Mouse (Mus musculus): Measurements from ENCODE around the gene Optc.

Optc gene

DNA sequence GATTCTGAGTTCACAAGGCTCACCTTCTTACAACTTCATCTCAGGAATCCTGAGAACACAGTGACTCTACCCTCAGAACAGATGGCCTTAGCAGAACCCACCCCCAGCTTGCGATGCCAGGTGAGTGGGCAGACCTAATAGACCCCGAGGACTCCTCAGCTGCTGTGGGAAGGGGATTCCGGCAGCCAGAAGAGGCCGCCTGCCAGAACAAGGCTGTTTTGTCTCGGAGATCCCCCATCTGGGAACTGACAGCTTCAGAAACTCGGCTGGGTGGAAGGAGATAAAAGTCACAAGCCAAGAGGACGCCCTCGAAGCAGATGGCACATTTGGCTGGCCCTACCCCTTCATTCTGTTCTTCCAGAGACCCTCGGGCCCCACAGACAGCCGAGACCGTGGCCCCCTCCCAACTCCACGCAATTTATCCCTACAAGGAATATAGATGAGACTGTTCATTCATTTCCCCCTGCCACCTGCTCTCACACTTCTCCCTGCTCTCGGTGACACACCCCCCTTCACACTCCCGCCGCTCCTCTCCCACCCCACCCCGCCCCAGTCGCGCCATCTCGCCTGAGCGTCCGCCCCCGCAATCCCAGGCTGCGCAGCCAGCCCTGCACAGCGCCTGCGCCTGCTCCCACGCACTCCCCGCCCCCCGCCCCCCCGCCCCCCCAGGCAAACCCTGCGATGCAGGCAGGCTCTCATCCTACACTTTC is at the start of gene Optc:
Gene Optc (minus strand): TSS at position 51 of the 710 bp plus-strand sequence.
- DNase-seq (ENCODE audit: low spot score in 2 of 2) = no peak

DNA sequence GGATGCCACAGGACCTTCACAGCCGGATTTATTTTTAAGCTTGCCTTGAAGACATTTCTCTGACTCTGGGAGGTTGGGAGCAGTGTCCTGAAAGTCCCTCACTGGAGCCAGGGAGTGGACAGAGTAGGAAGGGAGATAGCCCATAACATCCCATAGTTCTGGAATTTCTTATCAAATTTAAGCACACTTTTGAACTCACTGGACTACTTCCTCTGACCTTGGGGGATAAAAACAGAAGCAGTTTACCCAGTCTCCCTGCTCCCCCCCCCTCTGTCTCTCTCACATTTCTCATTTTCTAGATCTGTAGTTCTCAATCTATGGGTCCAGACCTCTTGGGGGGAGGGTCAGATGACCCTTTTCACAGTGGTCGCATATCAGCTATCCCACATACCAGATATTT is 46.2 kb upstream of the Optc start:
- no peak for DNase-seq (ENCODE audit: low spot score in 2 of 2)

DNA sequence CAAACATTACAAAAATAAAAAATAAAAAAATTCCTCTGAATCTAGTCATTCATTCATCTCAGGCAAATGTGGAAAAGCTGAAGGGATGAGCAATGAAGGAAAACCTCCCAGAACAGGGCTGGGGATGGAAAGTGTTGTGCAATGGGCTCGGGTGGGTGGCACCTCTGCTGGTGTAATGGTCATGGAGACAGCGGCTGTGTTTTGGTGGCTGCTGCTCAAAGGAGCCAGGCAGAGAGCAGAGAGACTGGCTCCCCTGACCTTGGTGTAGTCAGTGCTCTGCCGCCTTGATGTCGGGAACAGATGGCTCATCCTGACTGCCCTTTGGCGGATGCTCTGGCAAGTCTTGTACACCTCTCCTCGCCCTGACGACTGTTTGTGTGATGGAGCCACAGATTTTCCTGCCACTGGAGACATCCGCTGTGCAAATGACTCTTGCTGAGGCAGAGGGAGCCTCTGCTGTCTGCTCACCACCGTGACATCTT is 45.5 kb upstream of the Optc start:
- DNase-seq (ENCODE audit: low spot score in 2 of 2) = peak; percentile 27 to 32

- no peak for DNase-seq (ENCODE audit: low spot score in 2 of 2)
These were observed 43.8 kb upstream of the Optc start for GRCm38 (mm10) chr1:133951598-133951997.

DNA sequence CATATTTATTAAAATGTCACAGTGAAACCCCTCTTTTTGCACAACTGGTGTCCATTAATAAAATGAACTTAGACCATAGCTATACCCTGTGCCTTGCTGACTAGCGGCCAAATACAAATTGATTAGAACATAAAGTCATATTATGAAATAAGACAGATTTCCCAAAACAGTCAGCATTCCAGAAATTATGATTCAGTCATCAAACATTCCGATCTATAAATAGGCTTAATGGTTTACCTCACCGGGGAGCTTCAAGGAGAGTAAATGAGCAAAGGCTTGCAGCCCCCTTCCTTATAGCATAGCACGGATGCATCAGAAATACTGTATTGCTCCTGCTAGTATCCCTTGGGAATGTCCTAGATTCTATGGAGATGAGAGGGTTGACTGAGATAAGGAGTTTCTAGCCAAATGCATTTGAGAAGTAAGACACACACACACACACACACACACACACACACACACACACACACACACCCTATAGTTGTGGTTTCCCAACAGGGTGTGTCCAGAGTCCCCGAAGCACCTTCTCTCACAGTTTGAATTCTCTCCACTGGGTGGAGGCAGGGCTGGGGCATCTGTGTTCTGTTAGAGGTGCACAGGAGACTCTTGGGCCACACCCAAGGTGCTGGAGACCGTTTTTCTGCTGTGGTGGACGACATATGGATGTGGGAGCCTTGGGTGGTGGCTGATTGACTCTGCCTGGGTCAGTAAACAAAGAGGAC is 42.4 kb upstream of the Optc start:
- DNase-seq (ENCODE audit: low spot score in 2 of 2) = no peak

GRCm38 (mm10) chr1:133945106-133945505 is 37.3 kb upstream of the Optc start:
- DNase-seq (ENCODE audit: low spot score in 2 of 2) = no peak

DNA sequence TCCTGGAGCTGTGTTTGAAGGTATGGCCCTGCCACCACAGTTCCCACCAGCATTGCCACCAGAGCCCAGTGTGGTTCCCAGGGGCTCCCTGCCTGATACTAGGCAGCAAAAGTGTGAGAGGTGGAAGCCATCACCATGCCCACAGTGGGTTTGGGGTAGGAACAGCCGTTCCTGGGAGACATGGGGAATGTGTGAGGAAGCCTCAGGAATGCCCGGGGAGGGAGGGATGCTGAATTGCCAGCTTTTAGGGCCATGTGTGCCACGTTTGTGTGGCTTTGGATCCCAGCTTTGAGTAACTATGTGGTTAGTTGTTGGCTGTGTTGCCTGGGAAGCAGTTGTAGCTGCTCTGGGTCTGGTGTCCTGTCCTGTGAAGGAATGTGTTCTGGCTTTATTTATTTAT is 34.1 kb upstream of the Optc start:
- DNase-seq (ENCODE audit: low spot score in 2 of 2) = no peak

DNA sequence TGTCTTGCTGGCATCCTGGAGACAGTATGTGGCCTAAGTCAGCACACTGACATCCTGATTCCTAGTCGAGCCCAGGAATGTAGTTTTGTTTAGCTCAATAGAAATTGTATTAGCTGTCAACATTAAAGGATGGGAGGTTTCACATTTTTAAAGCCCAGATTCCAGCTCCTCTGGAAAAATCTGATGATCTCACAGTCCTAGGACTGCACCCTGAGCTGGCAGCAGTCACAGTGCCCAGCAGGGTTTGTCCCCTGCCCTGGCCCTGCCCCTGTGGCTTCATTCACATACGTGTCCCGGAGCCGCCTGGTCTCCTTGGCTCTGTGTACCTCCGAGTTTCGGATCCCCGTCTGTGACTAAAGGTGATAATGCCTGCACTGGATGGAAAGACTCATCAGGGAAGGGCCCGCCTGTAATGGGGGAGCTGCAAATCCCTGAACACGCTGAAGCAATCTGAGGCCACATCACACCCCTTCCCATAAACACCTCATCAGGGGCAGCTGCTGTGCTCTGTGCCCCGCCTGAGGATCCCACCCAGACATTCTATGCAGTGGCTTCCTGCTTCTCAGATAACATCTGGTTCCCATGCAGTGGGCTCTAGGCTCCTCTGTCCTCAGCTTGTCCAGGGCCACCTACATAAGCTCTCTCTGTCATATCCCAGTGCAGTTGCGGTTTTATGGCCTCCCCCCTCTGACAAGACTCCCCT is 33.5 kb upstream of the Optc start:
- no peak for DNase-seq (ENCODE audit: low spot score in 2 of 2)

DNA sequence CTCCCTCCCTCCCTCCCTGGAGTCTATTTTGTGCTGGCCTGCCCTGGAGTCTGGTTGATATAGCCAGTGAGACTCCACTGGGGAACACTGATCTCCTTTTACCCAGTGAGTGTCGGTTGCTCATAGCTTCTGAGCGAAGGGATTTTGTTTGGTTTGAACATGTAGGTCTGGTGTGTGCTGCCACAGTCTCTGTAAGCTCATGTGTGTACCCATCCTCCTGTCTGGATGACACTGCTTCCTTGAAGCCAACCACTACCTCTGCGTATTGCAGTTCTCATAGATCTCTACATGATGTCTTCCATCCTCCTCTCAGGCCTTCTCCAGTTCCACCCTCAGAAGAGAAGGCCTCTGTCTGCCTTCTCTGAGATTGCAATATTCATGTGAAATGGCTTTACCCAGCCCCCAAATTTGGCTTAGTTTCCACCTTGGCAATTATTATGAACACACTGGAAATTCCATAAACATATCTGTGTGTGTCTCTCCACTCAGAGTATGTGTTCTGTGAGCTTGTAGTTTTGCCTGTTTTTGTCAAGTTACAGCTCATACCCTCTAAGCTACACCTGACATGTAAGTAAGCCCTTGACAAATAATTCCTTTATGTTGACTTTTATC is 32.8 kb upstream of the Optc start:
- DNase-seq (ENCODE audit: low spot score in 2 of 2) = no peak

DNA sequence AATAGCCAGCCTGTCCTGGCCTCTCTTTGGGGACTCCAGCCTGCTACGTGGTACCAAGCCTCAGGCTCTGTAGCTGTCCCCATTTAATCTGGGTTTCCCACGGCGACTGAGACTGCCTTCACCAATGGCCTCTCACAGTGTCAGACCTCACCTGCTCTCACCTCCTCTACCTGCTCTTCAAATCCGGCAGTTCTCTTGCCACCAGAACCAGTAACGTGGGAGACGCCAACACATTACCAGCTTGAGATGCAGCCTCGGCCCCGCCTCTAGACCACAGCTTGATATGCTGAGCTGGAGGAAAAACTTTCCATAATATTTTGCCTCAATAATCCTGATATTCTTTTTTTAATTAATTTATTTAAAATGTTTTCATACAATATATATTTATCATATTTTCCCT is 31.9 kb upstream of the Optc start:
- no peak for DNase-seq (ENCODE audit: low spot score in 2 of 2)

DNA sequence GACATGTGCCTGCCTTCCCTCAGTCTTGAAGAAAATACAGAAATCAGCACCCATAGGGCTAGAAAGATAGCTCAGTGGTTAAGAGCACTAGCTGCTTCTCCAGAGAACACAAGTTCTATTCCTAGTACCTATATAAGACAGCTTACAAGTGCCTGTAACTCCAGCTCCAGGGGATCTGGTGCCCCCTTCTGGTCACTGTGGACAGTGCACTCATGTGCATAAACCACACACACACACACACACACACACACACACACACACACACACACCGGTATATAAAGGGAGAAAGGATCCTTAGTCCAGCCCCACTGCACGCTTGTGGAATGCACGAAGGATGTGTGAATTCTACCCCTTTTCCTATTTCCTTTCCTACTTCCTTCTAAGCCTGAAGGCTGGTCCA is 28.4 kb upstream of the Optc start:
- DNase-seq (ENCODE audit: low spot score in 2 of 2) = no peak

- peak; percentile 49 to 65 for DNase-seq (ENCODE audit: low spot score in 2 of 2)
These were observed 26.7 kb upstream of the Optc start for GRCm38 (mm10) chr1:133934354-133934963.

DNA sequence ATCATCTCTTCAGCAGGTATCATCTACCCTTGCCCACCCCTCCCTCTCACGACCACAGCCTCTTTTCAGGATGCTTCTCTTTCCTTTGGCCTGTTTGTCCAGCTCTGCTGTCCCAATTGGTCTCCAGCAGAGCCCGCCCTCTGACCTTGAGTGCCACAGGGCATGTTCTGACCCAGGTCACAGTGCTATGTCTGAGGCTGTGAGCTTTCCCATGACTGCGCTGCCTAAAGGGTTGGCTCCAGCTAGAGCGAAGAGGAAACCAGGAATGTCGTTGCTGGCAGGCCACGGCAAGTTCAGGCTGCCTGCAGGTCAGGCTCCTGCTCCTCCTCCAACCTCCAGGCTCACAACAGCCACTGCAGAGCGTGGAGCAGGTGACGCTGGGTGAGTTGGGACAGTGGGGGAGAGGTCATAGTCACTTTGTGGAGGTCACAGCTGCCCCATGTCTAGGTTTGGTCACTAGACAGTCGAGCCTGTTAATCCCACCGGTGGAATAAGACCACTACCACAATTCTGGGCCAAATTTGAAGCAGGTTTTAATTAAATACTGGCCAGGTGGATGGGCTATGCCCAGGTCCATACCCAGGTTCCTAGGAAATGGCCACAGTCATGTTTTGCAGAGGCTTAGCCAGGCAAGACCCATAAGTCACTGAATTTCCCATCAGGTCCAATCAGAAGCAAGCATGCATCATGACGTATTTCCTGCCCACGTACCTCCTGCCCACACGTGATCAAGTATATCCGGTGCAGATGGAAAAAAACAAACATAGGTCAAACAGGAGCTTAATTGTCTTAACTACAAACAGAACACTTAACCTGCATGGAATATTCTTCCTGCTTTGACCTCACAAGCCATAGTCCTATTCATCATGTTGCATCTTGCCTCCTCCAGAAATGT is 25.7 kb upstream of the Optc start:
- no peak for DNase-seq (ENCODE audit: low spot score in 2 of 2)

DNA sequence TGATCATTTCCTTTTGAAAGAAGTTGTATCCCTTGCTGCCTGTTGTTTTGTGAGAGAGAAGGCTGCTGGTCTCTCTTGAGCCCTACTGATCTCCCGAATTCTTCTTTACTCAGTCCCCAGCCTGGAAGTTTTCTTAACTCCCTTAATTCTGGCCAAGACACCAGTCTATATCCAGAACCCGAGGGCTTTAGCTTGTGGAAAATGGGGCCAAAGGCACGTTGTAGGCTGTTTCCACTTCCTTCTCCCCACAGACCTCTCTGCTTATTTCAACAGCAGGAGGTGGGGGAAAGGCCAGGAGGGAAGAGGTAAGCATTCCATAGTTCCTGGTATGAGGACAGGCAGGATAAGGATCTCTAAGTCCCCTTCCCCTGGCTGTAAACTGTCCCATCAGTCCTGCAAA is 22.2 kb upstream of the Optc start:
- no peak for DNase-seq (ENCODE audit: low spot score in 2 of 2)

- no peak for DNase-seq (ENCODE audit: low spot score in 2 of 2)
These were observed 17.4 kb upstream of the Optc start for GRCm38 (mm10) chr1:133925223-133925622.

DNA sequence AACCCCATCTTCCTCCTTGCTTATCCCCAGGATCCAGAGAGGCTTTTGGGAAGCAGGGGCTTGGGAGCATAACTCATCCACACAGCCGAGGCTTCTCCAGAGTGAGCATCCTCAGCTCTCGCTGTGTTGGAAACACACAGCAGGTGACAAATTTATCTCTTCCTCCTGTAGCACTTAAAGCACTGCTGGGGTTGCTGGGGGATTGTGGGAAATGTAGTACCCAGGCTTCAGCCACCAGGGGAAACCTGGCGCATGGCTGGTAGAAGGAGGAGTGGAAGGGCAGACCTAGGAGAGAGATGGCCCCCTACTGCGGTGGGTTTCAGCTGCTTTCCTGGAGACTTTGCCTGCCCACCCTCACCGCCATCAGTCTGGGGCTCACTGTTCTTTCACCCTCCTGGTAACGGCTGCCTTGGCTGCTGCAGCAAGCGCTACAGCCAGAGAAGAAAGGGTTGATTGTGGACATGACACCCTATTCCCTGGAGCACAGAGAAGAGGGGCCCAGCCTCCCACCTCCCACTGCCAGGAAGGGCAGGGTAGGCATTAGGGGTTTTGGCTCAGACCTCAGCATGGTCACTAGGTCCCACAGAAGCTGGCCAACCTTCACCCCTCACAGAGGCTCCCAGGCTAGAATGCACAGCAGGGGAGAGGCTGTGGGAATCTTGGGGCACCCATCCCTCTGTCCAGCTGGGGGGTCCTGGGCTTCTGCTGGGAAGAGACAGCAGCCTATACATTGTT is 16.5 kb upstream of the Optc start:
- no peak for DNase-seq (ENCODE audit: low spot score in 2 of 2)

- DNase-seq (ENCODE audit: low spot score in 2 of 2) = no peak
These were observed 15.3 kb upstream of the Optc start for GRCm38 (mm10) chr1:133923071-133923470.

- peak; percentile 84 to 86 for DNase-seq (ENCODE audit: low spot score in 2 of 2)
These were observed 13.5 kb upstream of the Optc start, which contains the start of gene Prelp for GRCm38 (mm10) chr1:133921304-133921751. Gene Prelp (minus strand): TSS chr1:133921414.

GRCm38 (mm10) chr1:133920876-133921275 is 13.1 kb upstream of the Optc start:
- no peak for DNase-seq (ENCODE audit: low spot score in 2 of 2)

DNA sequence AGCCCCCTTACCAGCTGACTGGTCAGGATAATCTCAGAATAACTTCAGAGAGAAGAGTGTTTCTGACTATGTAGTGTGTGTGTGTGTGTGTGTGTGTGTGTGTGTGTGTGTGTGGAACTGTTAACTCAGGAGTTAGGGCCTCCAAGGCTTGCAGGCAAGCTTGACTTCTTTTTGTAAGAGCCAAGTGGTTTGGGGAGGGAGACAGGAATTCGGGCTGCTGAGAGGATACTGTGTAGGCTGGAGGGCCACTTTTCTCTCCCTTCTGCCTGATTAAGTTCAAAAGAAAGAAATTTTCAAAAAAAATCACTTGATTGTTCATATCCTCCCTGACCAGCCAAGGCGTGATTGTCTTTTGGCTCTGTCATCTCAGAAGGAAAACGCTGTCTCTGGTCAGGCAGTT is 12.6 kb upstream of the Optc start:
- DNase-seq (ENCODE audit: low spot score in 2 of 2) = no peak
